Mouse (Mus musculus) liver, embryonic 14.5 days (tissue): ENCODE measurements at regions not wholly inside any gene's neighbourhood (a gene's known extent, or its start where the extent isn't known, plus 50 kb on each side); places are given as distances from the start of the nearest gene placed in this dataset.

Experiments
- CTCF ChIP-seq: IDR thresholded peaks from 2 replicates; pipeline ENCODE4 v1.5.1; 2016; ENCODE audit warnings: antibody characterized with exemption, low read depth, control low read depth
- EP300 ChIP-seq: IDR thresholded peaks from 2 replicates; pipeline ENCODE4 v1.6.1; 2016; ENCODE audit warnings: antibody characterized with exemption, low read depth

DNA sequence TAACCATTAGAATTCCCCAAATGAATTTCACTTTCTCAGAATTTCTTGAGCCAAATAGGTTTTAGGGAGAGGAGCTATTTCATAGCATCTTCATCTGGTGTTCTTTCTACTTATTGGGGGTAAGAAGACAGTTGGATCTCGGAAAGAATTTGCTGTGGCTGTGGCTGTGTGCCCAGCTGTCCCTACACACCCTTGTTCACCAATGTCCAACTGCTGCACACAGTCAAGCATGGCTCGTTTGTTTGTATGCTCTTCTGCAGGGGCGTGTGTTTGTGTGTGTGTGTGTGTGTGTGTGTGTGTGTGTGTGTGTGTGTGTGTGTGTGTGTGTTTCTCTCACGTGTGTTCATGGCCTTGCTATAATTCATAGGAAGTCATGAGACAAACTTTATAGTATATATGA lies 165.9 kb upstream of the Ncam1 start:
- TF ChIP-seq CTCF (no peak), EP300 (no peak)
